Mouse (Mus musculus) kidney, adult 2 months (tissue): ENCODE measurements around the gene Bod1.

Experiments used
- CTCF ChIP-seq: fragments of 200-500 bp; conservative IDR thresholded peaks from 2 replicates; pipeline ENCODE4 v1.5.1; 2011; ENCODE audit warnings: low read depth, mild to moderate bottlenecking, control low read depth, low read length, moderate library complexity, mixed read lengths; ENCODE audit not compliant: insufficient read depth, insufficient read length
- POLR2A ChIP-seq: fragments of 200-500 bp; IDR thresholded peaks from one replicate; pipeline ENCODE4 v1.6.1; 2011; ENCODE audit warnings: low read depth, low read length, control low read depth

DNA sequence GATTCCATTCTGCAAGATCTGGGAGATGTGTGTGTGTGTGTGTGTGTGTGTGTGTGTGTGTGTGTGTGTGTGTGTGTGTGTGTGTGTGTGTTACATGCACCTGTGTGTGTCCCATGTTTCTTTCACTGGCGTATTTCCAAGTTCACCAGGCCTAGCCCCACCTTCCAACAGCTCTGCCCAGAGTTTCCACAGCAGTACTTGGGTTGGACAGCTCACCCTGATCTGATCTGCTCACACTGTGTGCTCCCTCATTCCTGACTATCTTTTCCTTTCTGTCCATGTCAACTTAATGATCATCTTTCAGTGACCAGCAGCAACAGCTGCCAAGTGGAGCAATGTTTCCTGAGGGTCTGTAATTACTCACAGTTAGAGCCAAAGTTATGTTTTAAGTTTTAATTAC, 25.1 kb downstream of the Bod1 start:
- TF ChIP-seq CTCF (no peak), POLR2A (no peak)
